Mouse (Mus musculus) ovary, postnatal 14 days (tissue): ENCODE results near the gene Cluh.

Experiments
- DNase-seq: peaks from one replicate; pipeline ENCODE4 v3.0.0; 2022; ENCODE audit warnings: low spot score

Cluh gene

DNA sequence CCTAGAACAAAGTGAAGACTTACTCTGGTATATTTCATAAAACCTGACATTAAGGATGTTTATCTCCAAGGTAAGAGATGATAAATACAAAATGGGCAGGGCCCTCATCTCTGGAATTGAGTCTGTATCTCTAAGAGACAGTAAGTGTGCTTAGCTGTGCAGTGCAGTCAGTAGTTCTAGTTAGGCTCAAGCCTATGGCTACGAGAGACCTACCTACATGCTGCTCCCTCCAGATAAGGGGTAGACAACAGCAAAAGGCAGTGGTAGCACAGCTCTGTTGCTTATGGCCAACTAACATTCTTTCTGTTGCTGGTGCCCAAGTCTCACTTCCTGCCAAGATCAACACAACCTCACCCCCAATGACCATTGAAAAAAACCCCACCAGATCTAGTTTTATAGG, 24.3 kb downstream of the Cluh start:
- no peak for DNase-seq

- DNase-seq, result no peak
These were observed 25.4 kb downstream of the Cluh start for GRCm38 (mm10) chr11:74674713-74675112.

DNA sequence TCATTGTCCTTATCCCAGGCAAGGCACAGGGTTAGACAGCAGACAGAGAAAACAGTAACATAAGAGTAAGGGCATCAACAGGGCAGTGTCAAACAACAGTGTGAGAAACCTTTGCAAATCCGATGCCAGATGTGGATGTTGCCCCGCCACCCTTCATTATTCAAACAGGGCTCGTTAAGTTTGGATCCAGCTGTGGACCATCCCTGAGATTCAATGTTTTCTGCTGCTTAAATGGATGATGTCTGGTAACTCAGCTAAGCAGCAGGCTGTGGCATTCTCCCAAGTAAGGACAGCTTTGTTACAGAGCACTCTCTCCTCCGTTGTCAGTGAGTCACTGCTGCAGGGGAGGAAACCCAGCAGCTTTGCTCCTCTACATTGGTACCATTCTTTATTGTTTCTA, 25.9 kb downstream of the Cluh start:
- DNase-seq, result no peak

GRCm38 (mm10) chr11:74692151-74692550, 42.9 kb downstream of the Cluh start:
- no peak for DNase-seq

GRCm38 (mm10) chr11:74699505-74699904, 50.2 kb downstream of the Cluh start:
- DNase-seq, result no peak

DNA sequence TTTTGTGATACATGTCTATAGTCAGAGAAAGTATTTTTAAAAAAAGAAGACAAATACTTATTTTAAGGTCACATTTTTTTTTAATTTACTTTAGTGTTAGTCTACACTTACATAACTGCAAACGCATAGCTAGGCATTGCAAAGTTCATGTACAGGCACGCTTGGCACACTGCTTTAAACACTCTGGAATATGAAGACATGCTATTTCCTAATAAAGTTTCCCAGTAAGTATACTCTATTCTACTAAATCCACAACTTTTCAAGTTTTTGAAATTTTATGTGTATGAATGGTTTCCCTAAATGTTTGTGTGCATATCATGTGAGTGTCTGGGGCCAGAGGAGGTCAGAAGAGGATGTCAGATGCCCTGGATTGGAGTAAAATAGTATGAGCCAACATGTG, 54.8 kb downstream of the Cluh start:
- no peak for DNase-seq

- no peak for DNase-seq
These were observed 59.5 kb downstream of the Cluh start for GRCm38 (mm10) chr11:74708781-74709180.

- no peak for DNase-seq
These were observed 61.4 kb downstream of the Cluh start for GRCm38 (mm10) chr11:74710671-74711070.

DNA sequence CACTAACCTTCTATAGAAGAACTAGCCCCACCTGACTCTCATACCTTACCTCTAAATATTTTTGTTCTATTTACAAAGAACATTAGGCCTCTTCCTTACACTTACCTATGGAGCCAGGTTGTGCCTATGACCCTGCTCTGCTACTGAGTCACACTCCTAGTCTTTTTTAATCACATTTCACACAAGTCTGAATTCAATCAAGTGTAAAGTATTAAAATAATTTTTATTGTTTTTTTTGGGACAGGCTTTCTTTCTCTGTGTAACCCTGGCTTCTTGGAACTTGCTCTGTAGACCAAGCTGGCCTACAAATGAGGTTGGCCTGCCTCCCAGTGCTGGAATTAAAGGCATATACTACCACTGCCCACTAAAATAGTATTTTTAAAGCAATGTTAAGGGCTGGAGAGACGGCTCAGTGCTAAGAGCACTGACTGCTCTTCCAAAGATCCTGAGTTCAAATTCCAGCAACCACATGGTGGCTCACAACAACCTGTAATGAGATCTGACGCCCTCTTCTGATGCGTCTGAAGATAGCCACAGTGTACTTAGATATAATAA, 66.8 kb downstream of the Cluh start:
- no peak for DNase-seq
